Mouse (Mus musculus): ENCODE measurements around the gene Zfp365.

DNA sequence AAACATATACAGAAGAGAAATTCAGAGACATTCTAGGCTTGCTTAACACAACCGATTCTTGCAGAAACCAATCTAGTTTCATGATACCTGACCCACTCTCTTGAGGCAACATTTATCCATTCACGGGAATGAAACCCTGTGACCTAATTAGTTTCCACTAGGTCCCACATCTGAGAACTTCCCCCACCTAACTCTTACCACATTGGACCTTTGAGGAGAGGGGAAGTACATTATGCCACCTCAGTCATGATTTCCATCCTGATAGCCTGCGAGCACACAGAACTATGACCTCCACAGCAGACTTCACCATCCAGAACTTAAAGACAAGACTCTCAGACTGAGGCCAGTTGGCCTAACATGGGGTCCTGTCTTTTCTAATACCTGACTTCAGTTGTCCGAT, 71.7 kb downstream of the Zfp365 start:
- TF ChIP-seq POLR2A (IDR thresholded peaks at IDR 0.05; ENCODE audit: extremely low read depth, insufficient read depth, low read length): no peak
- no peak for TF ChIP-seq CTCF (IDR thresholded peaks at IDR 0.05; ENCODE audit: low read depth, low read length)

All from liver, adult 2 months (tissue).